Comparison of ENCODE assay signal across 9 mouse cellular contexts in genomic region chr5:122510651-122511157, GRCm38 (mm10). TPM values are rescaled to one million over a fixed set of nuclear protein-coding genes. Genes with fewer than 3 reads are reported as not detected.
DNase-seq lines count a peak whose midpoint lies in the region; ATAC-seq lines count a peak whose summit lies in the region.
"Had no signal": no experiment of that assay in that cellular context is flagged by ENCODE, and none has a peak within 500 bp of the region (broad histone marks: within the 10 kb centered on the region; RNA-seq: fewer than 3 reads in every experiment).

No protein-coding gene starts in this region.

- H3K27ac ChIP-seq in embryonic facial prominence, embryonic 13.5 days, result peak overlapping the region; percentile 44; the same call in 1 of the 2 replicates
- no peak overlapping the region for H3K27ac ChIP-seq in embryonic facial prominence, embryonic 10.5 days (replicated peaks)
- peak overlapping the region; percentile 68 for H3K27ac ChIP-seq in intestine, embryonic 15.5 days
- H3K27ac ChIP-seq in neural tube, embryonic 15.5 days (replicated peaks), result no peak overlapping the region

- WGBS in embryonic facial prominence, embryonic 13.5 days, result 57% methylated on average over 17 of the region's 17 CpGs
- WGBS in embryonic facial prominence, embryonic 10.5 days, result 67% methylated on average over 17 of the region's 17 CpGs
- 53% methylated on average over 17 of the region's 17 CpGs for WGBS in intestine, embryonic 15.5 days
- 69% methylated on average over 17 of the region's 17 CpGs for WGBS in neural tube, embryonic 15.5 days

- no peak overlapping the region for H3K9ac ChIP-seq in embryonic facial prominence, embryonic 13.5 days
- no peak overlapping the region for H3K9ac ChIP-seq in intestine, embryonic 15.5 days
- no peak overlapping the region for H3K9ac ChIP-seq in neural tube, embryonic 15.5 days (replicated peaks)

- no peak for DNase-seq in embryonic facial prominence, embryonic 10.5 days (ENCODE audit: low spot score)
- peak; percentile 44 to 59 for DNase-seq in urinary bladder, postnatal 4 days (ENCODE audit: low spot score in 2 of 2)
- no peak for DNase-seq in urinary bladder, adult 18-20 months (ENCODE audit: low spot score in 2 of 2)
- no peak for DNase-seq in c-Kit-positive CD71-positive TER-119-positive erythroid progenitor cells, embryonic 14.5 days (ENCODE audit: low spot score)

- H3K4me1 ChIP-seq in embryonic facial prominence, embryonic 13.5 days, result peaks cover 31% of the 10 kb centered on the region
- peaks cover 27% of the 10 kb centered on the region for H3K4me1 ChIP-seq in embryonic facial prominence, embryonic 10.5 days
- H3K4me1 ChIP-seq in intestine, embryonic 15.5 days (replicated peaks), result peaks cover 29% of the 10 kb centered on the region
- H3K4me1 ChIP-seq in neural tube, embryonic 15.5 days, result peaks cover 20% of the 10 kb centered on the region

- no peak overlapping the region for H3K4me2 ChIP-seq in embryonic facial prominence, embryonic 13.5 days
- H3K4me2 ChIP-seq in intestine, embryonic 15.5 days (replicated peaks), result 0 out of 2 replicates have a peak overlapping the region, but pooled peaks have one; percentile 38
- H3K4me2 ChIP-seq in neural tube, embryonic 15.5 days, result no peak overlapping the region

- H3K4me3 ChIP-seq in embryonic facial prominence, embryonic 13.5 days, result no peak overlapping the region
- no peak overlapping the region for H3K4me3 ChIP-seq in embryonic facial prominence, embryonic 10.5 days
- H3K4me3 ChIP-seq in intestine, embryonic 15.5 days (replicated peaks), result no peak overlapping the region
- H3K4me3 ChIP-seq in neural tube, embryonic 15.5 days (replicated peaks), result no peak overlapping the region
- H3K4me3 ChIP-seq: megakaryocyte, embryonic 14.5 days had no signal

- H3K9me3 ChIP-seq in embryonic facial prominence, embryonic 13.5 days, result no peaks in the 10 kb centered on the region
- H3K9me3 ChIP-seq in embryonic facial prominence, embryonic 10.5 days, result peaks cover 5% of the 10 kb centered on the region; the same call in 1 of the 2 replicates
- no peaks in the 10 kb centered on the region for H3K9me3 ChIP-seq in intestine, embryonic 15.5 days
- no peaks in the 10 kb centered on the region for H3K9me3 ChIP-seq in neural tube, embryonic 15.5 days (replicated peaks)

- H3K36me3 ChIP-seq in embryonic facial prominence, embryonic 13.5 days, result no peaks in the 10 kb centered on the region
- H3K36me3 ChIP-seq in embryonic facial prominence, embryonic 10.5 days (replicated peaks), result no peaks in the 10 kb centered on the region
- H3K36me3 ChIP-seq in intestine, embryonic 15.5 days, result no peaks in the 10 kb centered on the region
- H3K36me3 ChIP-seq in neural tube, embryonic 15.5 days, result no peaks in the 10 kb centered on the region

- no peaks in the 10 kb centered on the region for H3K27me3 ChIP-seq in embryonic facial prominence, embryonic 13.5 days
- H3K27me3 ChIP-seq in embryonic facial prominence, embryonic 10.5 days (replicated peaks; ENCODE audit: low read depth, poor library complexity, severe bottlenecking), result no peaks in the 10 kb centered on the region
- H3K27me3 ChIP-seq in intestine, embryonic 15.5 days (replicated peaks), result no peaks in the 10 kb centered on the region
- H3K27me3 ChIP-seq in neural tube, embryonic 15.5 days (replicated peaks), result no peaks in the 10 kb centered on the region

- ATAC-seq in embryonic facial prominence, embryonic 13.5 days (ENCODE audit: insufficient number of reproducible peaks, insufficient read depth, low FRiP score, low TSS enrichment, low read depth), result no peak
- peak; percentile 58 for ATAC-seq in intestine, embryonic 15.5 days
- ATAC-seq in activated CD4-positive, CD25-positive, alpha-beta regulatory T cell, adult 4 months, result no peak
- no peak for ATAC-seq in neural tube, embryonic 15.5 days (ENCODE audit: low FRiP score)

RNA-seq across cellular contexts. Expression of gene Atp2a2, which starts 8.7 kb away (rescaled TPM):
- 26.8 and 28.3 TPM in 2 replicates for polyA plus RNA-seq in embryonic facial prominence, embryonic 13.5 days (2015; fragmentation: Nextera tagmentation; extraction: Ambion mirVana)
- polyA plus RNA-seq in embryonic facial prominence, embryonic 10.5 days (2016; fragmentation: Nextera tagmentation; extraction: Ambion mirVana), result 35.3 and 38.1 TPM in 2 replicates
- 33.8 and 36.1 TPM in 2 replicates for polyA plus RNA-seq in intestine, embryonic 15.5 days (2015; fragmentation: Nextera tagmentation; extraction: Ambion mirVana)
- 10 to 100 TPM; 14.0 to 17.6 TPM for polyA plus RNA-seq in activated CD4-positive, CD25-positive, alpha-beta regulatory T cell, adult 4 months (2017; shearing (Covaris generic))
- polyA plus RNA-seq in neural tube, embryonic 15.5 days (2015; fragmentation: Nextera tagmentation; extraction: Ambion mirVana), result 49.4 and 52.0 TPM in 2 replicates

Comparison
In these comparisons a context has a peak if more than half of its experiments do, and no peak if none do; other contexts are left out.
1. H3K27ac ChIP-seq: peak in embryonic facial prominence, embryonic 13.5 days (single experiment) and intestine, embryonic 15.5 days (single experiment); none in embryonic facial prominence, embryonic 10.5 days (single experiment) and neural tube, embryonic 15.5 days (single experiment).
2. DNase-seq: peak in urinary bladder, postnatal 4 days (2 of 2); none in embryonic facial prominence, embryonic 10.5 days (single experiment), urinary bladder, adult 18-20 months (0 of 2) and c-Kit-positive CD71-positive TER-119-positive erythroid progenitor cells, embryonic 14.5 days (single experiment).